Mouse (Mus musculus) G1E (cell line): ENCODE data around the gene Trpv1.

Experiments
- CTCF ChIP-seq: IDR thresholded peaks from 2 replicates; pipeline ENCODE4 v1.5.1; 2012; ENCODE audit warnings: low read depth, low read length, inconsistent platforms, mixed read lengths
- GATA1 ChIP-seq: IDR thresholded peaks from 2 replicates; pipeline ENCODE4 v1.6.1; 2012; ENCODE audit warnings: borderline replicate concordance, low read length, inconsistent platforms, mixed read lengths
- POLR2AphosphoS5 ChIP-seq: IDR thresholded peaks from 2 replicates; pipeline ENCODE4 v1.6.1; 2012; ENCODE audit warnings: low read depth, low read length, inconsistent platforms; ENCODE audit not compliant: insufficient replicate concordance

DNA sequence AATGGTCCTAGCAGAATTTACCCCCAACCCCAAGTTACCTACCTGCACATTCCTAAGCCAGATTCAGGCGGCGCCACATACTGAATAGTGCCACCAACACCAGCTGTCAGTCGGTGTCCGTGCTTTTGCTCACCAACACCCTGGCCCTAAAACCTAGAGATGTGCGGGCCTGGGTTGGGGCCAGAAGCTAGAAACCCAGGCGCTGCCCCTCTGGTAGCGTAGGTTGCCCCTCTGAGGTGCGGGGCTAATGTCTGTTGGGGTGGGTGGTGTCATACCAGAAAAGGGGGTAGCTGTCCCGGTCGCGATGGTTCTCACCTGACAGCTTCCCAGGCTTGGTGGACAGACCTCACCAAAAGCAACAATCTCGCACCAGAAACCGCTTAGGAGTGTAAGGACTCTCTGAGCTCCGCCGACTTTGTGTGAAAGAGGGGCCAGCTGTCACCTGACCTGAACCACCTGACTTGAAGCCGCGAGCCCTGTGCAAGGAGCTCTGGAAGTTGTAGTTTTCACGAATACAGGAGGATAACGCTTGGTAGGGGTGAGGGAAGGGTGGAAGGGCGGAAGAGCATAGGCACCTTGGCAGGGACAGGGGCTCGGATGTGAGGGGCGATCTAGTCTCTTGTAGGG, 35.4 kb upstream of the Trpv1 start, which contains the start of gene Ctns:
- no peak for TF ChIP-seq CTCF
- TF ChIP-seq GATA1, result no peak
- TF ChIP-seq POLR2AphosphoS5, result no peak
